Mouse (Mus musculus): Measurements from ENCODE around the gene Sept9. TPM values are rescaled to one million over a fixed set of nuclear protein-coding genes. Genes with fewer than 3 reads are reported as not detected.
A peak's percentile ranks its signal among the peaks of the same experiment; 100 is the strongest.

Sept9 gene
- 186 and 202 TPM in 2 replicates for polyA plus RNA-seq (2015; fragmentation: Nextera tagmentation; extraction: Ambion mirVana)

GRCm38 (mm10) chr11:117199282-117200175, at the start of gene Sept9:
Gene Sept9, plus strand, starts transcription at chr11:117199661.
- H3K4me1 ChIP-seq: peaks cover 52% of the 10 kb centered on the region
- no peak within 1 kb of the TSS for H3K27ac ChIP-seq
- H3K9me3 ChIP-seq: no peaks in the 10 kb centered on the region
- H3K27me3 ChIP-seq: peaks cover 53% of the 10 kb centered on the region
- no peaks in the 10 kb centered on the region for H3K36me3 ChIP-seq
- ATAC-seq (ENCODE audit: insufficient number of reproducible peaks, insufficient read depth, low FRiP score, low TSS enrichment, low read depth): no peak
- H3K9ac ChIP-seq: peak within 1 kb of the TSS; percentile 70
- H3K4me2 ChIP-seq: peak within 1 kb of the TSS; percentile 81
- peak within 1 kb of the TSS; percentile 48 for H3K4me3 ChIP-seq
- whole genome bisulfite sequencing: under 1% methylated on average over 70 of the region's 70 CpGs

- no peaks in the 10 kb centered on the region for H3K9me3 ChIP-seq
- no peak overlapping the region for H3K4me3 ChIP-seq
- no peak overlapping the region for H3K9ac ChIP-seq
- ATAC-seq (ENCODE audit: insufficient number of reproducible peaks, insufficient read depth, low FRiP score, low TSS enrichment, low read depth): no peak
- H3K36me3 ChIP-seq: peaks cover 86% of the 10 kb centered on the region
- 67% methylated on average over 9 of the region's 9 CpGs for WGBS
- no peak overlapping the region for H3K4me2 ChIP-seq
- H3K27me3 ChIP-seq: peaks cover 15% of the 10 kb centered on the region
- H3K27ac ChIP-seq: no peak overlapping the region
- H3K4me1 ChIP-seq: peaks cover 13% of the 10 kb centered on the region
Measured at GRCm38 (mm10) chr11:117150467-117150966, 48.9 kb upstream of the Sept9 start.

GRCm38 (mm10) chr11:117151461-117151860, 48.0 kb upstream of the Sept9 start:
- H3K27ac ChIP-seq: no peak overlapping the region
- H3K9me3 ChIP-seq: no peaks in the 10 kb centered on the region
- no peak overlapping the region for H3K4me2 ChIP-seq
- WGBS: 91% methylated on average over 7 of the region's 7 CpGs
- H3K9ac ChIP-seq: no peak overlapping the region
- H3K36me3 ChIP-seq: peaks cover 86% of the 10 kb centered on the region
- no peak overlapping the region for H3K4me3 ChIP-seq
- H3K4me1 ChIP-seq: peaks cover 20% of the 10 kb centered on the region
- H3K27me3 ChIP-seq: peaks cover 22% of the 10 kb centered on the region
- ATAC-seq (ENCODE audit: insufficient number of reproducible peaks, insufficient read depth, low FRiP score, low TSS enrichment, low read depth): no peak

GRCm38 (mm10) chr11:117152541-117152940, 46.9 kb upstream of the Sept9 start:
- Histone ChIP-seq H3K9me3 (no peaks in the 10 kb centered on the region), H3K36me3 (peaks cover 84% of the 10 kb centered on the region), H3K4me3 (no peak overlapping the region), H3K27me3 (peaks cover 22% of the 10 kb centered on the region), H3K27ac (no peak overlapping the region), H3K4me1 (peaks cover 20% of the 10 kb centered on the region), H3K9ac (no peak overlapping the region), H3K4me2 (no peak overlapping the region)
- 48% methylated on average over 6 of the region's 6 CpGs for WGBS
- ATAC-seq (ENCODE audit: insufficient number of reproducible peaks, insufficient read depth, low FRiP score, low TSS enrichment, low read depth): no peak

- H3K27ac ChIP-seq: no peak overlapping the region
- peaks cover 83% of the 10 kb centered on the region for H3K36me3 ChIP-seq
- no peak overlapping the region for H3K4me2 ChIP-seq
- WGBS: 77% methylated on average over 9 of the region's 9 CpGs
- peaks cover 23% of the 10 kb centered on the region for H3K4me1 ChIP-seq
- no peak for ATAC-seq (ENCODE audit: insufficient number of reproducible peaks, insufficient read depth, low FRiP score, low TSS enrichment, low read depth)
- H3K9ac ChIP-seq: no peak overlapping the region
- peaks cover 22% of the 10 kb centered on the region for H3K27me3 ChIP-seq
- no peaks in the 10 kb centered on the region for H3K9me3 ChIP-seq
- H3K4me3 ChIP-seq: no peak overlapping the region
Measured at GRCm38 (mm10) chr11:117153553-117153952, 45.9 kb upstream of the Sept9 start.

- H3K4me3 ChIP-seq: no peak overlapping the region
- 70% methylated on average over 7 of the region's 7 CpGs for WGBS
- H3K9me3 ChIP-seq: no peaks in the 10 kb centered on the region
- H3K27me3 ChIP-seq: peaks cover 22% of the 10 kb centered on the region
- H3K4me2 ChIP-seq: no peak overlapping the region
- H3K9ac ChIP-seq: 0 out of 2 replicates have a peak overlapping the region, but pooled peaks have one; percentile 16
- peaks cover 26% of the 10 kb centered on the region for H3K4me1 ChIP-seq
- H3K36me3 ChIP-seq: peaks cover 83% of the 10 kb centered on the region
- H3K27ac ChIP-seq: no peak overlapping the region
- ATAC-seq (ENCODE audit: insufficient number of reproducible peaks, insufficient read depth, low FRiP score, low TSS enrichment, low read depth): no peak
Measured at GRCm38 (mm10) chr11:117154088-117154815, 45.2 kb upstream of the Sept9 start.

- WGBS: 19% methylated on average over 13 of the region's 15 CpGs
- Histone ChIP-seq H3K4me3 (no peak overlapping the region), H3K4me1 (peaks cover 31% of the 10 kb centered on the region), H3K27ac (no peak overlapping the region), H3K9me3 (no peaks in the 10 kb centered on the region), H3K27me3 (peaks cover 19% of the 10 kb centered on the region), H3K9ac (no peak overlapping the region), H3K4me2 (no peak overlapping the region), H3K36me3 (peaks cover 73% of the 10 kb centered on the region)
- ATAC-seq (ENCODE audit: insufficient number of reproducible peaks, insufficient read depth, low FRiP score, low TSS enrichment, low read depth): no peak
Measured at GRCm38 (mm10) chr11:117156725-117157124, 42.7 kb upstream of the Sept9 start.

GRCm38 (mm10) chr11:117158343-117158742, 41.1 kb upstream of the Sept9 start:
- H3K4me2 ChIP-seq: no peak overlapping the region
- peaks cover 23% of the 10 kb centered on the region for H3K4me1 ChIP-seq
- peaks cover 69% of the 10 kb centered on the region for H3K36me3 ChIP-seq
- no peak for ATAC-seq (ENCODE audit: insufficient number of reproducible peaks, insufficient read depth, low FRiP score, low TSS enrichment, low read depth)
- no peaks in the 10 kb centered on the region for H3K9me3 ChIP-seq
- 85% methylated on average over 11 of the region's 11 CpGs for WGBS
- H3K27me3 ChIP-seq: peaks cover 19% of the 10 kb centered on the region
- no peak overlapping the region for H3K4me3 ChIP-seq
- H3K9ac ChIP-seq: no peak overlapping the region
- no peak overlapping the region for H3K27ac ChIP-seq

- H3K36me3 ChIP-seq: peaks cover 61% of the 10 kb centered on the region
- no peak overlapping the region for H3K4me2 ChIP-seq
Measured at GRCm38 (mm10) chr11:117159257-117159945, 40.1 kb upstream of the Sept9 start.

GRCm38 (mm10) chr11:117159946-117160307, 39.5 kb upstream of the Sept9 start:
- Histone ChIP-seq H3K9ac (no peak overlapping the region), H3K9me3 (no peaks in the 10 kb centered on the region)

More at GRCm38 (mm10) chr11:117159257-117159945, 40.1 kb upstream of the Sept9 start:
- WGBS: 80% methylated on average over 13 of the region's 13 CpGs
- peaks cover 19% of the 10 kb centered on the region; the same call in 1 of the 2 replicates for H3K4me1 ChIP-seq
- H3K9ac ChIP-seq: no peak overlapping the region
- ATAC-seq (ENCODE audit: insufficient number of reproducible peaks, insufficient read depth, low FRiP score, low TSS enrichment, low read depth): no peak
- H3K27me3 ChIP-seq: peaks cover 16% of the 10 kb centered on the region
- H3K9me3 ChIP-seq: no peaks in the 10 kb centered on the region
- no peak overlapping the region for H3K27ac ChIP-seq
- H3K4me3 ChIP-seq: no peak overlapping the region

GRCm38 (mm10) chr11:117160791-117161190, 38.7 kb upstream of the Sept9 start:
- Histone ChIP-seq H3K27me3 (peaks cover 4% of the 10 kb centered on the region; the same call in 1 of the 2 replicates), H3K9me3 (no peaks in the 10 kb centered on the region), H3K4me3 (no peak overlapping the region), H3K4me2 (no peak overlapping the region), H3K4me1 (peaks cover 17% of the 10 kb centered on the region; the same call in 1 of the 2 replicates), H3K9ac (no peak overlapping the region), H3K36me3 (peaks cover 47% of the 10 kb centered on the region), H3K27ac (no peak overlapping the region)
- WGBS: 94% methylated on average over 12 of the region's 12 CpGs
- ATAC-seq (ENCODE audit: insufficient number of reproducible peaks, insufficient read depth, low FRiP score, low TSS enrichment, low read depth): no peak

More at GRCm38 (mm10) chr11:117159946-117160307, 39.5 kb upstream of the Sept9 start:
- no peak overlapping the region for H3K27ac ChIP-seq
- 78% methylated on average over 5 of the region's 5 CpGs for WGBS
- peaks cover 55% of the 10 kb centered on the region for H3K36me3 ChIP-seq
- peaks cover 19% of the 10 kb centered on the region; the same call in 1 of the 2 replicates for H3K4me1 ChIP-seq
- no peak overlapping the region for H3K4me3 ChIP-seq
- H3K4me2 ChIP-seq: no peak overlapping the region
- H3K27me3 ChIP-seq: peaks cover 11% of the 10 kb centered on the region
- no peak for ATAC-seq (ENCODE audit: insufficient number of reproducible peaks, insufficient read depth, low FRiP score, low TSS enrichment, low read depth)

All from embryonic facial prominence, embryonic 13.5 days (tissue).